Mouse (Mus musculus): Measurements from ENCODE around the gene Rpl28. TPM values are rescaled to one million over a fixed set of nuclear protein-coding genes. Genes with fewer than 3 reads are reported as not detected.

The Rpl28 gene
- 636 and 681 TPM in 2 replicates for polyA plus RNA-seq (2012; ENCODE audit: insufficient read depth, insufficient read length, missing spikeins)

DNA sequence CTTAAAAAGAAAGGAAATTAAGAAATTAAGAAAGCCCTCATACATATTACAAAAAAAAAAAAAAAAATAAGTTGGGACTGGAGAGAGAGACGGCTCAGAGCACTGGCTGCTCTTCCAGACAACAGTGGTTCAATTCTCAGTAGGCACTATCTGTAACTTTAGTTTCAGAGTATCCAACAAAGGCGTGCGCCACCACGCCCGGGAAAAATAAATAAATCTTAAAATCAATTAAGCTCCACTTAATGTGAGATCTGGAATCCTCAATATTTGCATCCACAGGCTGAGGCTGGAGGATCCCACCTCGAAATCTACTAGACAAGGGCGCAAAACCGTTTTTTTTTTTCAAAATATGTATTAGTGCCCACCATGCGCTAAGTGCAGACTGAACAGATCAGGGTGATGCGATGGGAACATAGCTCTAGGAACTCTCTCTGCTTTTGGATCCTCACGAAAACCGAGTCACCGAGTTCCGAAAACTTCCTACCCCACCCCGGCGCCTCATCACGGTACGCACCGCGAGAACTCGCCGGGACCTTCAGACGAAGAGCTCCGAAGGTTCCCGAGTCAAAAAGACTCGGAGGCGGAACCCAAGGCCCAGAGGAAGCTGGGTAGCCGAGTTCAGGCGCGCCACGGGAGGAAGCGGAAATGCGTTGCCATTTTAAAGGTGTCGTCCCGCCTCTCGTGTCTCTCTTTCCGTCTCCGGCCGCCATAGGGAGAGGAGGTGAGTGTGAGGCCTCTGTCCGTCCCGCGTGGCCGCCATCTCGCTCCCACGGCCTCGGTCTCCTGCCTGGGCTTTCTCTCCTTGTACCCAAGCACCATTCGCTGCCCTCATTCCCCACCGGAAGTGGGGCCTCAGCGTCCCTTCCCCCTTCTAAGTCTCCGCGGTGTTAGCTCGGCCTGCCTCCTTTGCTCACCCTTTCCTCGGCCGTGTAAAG is at the start of gene Rpl28:
TSS of gene Rpl28 (plus strand) at position 597 of the 935 bp plus-strand sequence.
- TF ChIP-seq CTCF (IDR thresholded peaks at IDR 0.05; ENCODE audit: low read depth, low read length) = no peak
- TF ChIP-seq POLR2A (IDR thresholded peaks at IDR 0.05; ENCODE audit: borderline replicate concordance, low read depth, low read length) = 0 out of 2 replicates have a peak, but pooled peaks have one; percentile 14
- Histone ChIP-seq H3K4me1 (ENCODE audit: control insufficient read depth, insufficient read depth, low read length) (peaks cover 7% of the 10 kb centered on the region), H3K27ac (ENCODE audit: insufficient read depth, low read depth, low read length) (peak within 1 kb of the TSS; percentile 88), H3K4me3 (ENCODE audit: insufficient read depth, low read length) (peak within 1 kb of the TSS; percentile 96)

- TF ChIP-seq POLR2A (IDR thresholded peaks at IDR 0.05; ENCODE audit: borderline replicate concordance, low read depth, low read length) = no peak
- no peak for TF ChIP-seq CTCF (IDR thresholded peaks at IDR 0.05; ENCODE audit: low read depth, low read length)
- Histone ChIP-seq H3K27ac (ENCODE audit: insufficient read depth, low read depth, low read length) (no peak overlapping the region), H3K4me3 (ENCODE audit: insufficient read depth, low read length) (no peak overlapping the region), H3K4me1 (ENCODE audit: control insufficient read depth, insufficient read depth, low read length) (peaks cover 22% of the 10 kb centered on the region)
Observed at GRCm38 (mm10) chr7:4743354-4743753, 49.3 kb upstream of the Rpl28 start.

DNA sequence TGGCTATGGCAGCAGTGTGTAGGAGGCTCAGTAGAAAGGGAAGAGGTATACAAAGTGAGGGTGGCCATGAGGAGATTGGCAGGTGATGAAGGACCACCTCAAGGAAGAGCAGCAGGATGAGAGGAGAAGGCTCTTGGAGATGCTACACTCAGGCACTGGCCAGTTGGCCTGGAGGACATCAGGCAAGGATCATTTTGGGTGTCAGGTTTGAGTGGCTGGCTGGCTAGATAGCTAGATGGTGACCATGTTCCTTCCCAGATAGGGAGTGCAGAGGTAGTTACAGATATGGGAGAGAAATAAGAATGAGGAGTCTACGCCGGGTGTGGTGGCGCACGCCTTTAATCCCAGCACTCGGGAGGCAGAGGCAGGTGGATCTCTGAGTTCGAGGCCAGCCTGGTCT is 47.8 kb upstream of the Rpl28 start:
- H3K27ac ChIP-seq (ENCODE audit: insufficient read depth, low read depth, low read length) = no peak overlapping the region
- peaks cover 16% of the 10 kb centered on the region for H3K4me1 ChIP-seq (ENCODE audit: control insufficient read depth, insufficient read depth, low read length)
- H3K4me3 ChIP-seq (ENCODE audit: insufficient read depth, low read length) = no peak overlapping the region
- TF ChIP-seq CTCF (IDR thresholded peaks at IDR 0.05; ENCODE audit: low read depth, low read length) (no peak), POLR2A (IDR thresholded peaks at IDR 0.05; ENCODE audit: borderline replicate concordance, low read depth, low read length) (no peak)

GRCm38 (mm10) chr7:4746326-4746980 is 46.2 kb upstream of the Rpl28 start:
- Histone ChIP-seq H3K4me3 (ENCODE audit: insufficient read depth, low read length) (no peak overlapping the region), H3K4me1 (ENCODE audit: control insufficient read depth, insufficient read depth, low read length) (peaks cover 15% of the 10 kb centered on the region), H3K27ac (ENCODE audit: insufficient read depth, low read depth, low read length) (no peak overlapping the region)
- TF ChIP-seq POLR2A (IDR thresholded peaks at IDR 0.05; ENCODE audit: borderline replicate concordance, low read depth, low read length) = no peak
- TF ChIP-seq CTCF (IDR thresholded peaks at IDR 0.05; ENCODE audit: low read depth, low read length) = no peak

GRCm38 (mm10) chr7:4747156-4747899 is 45.3 kb upstream of the Rpl28 start:
- H3K4me3 ChIP-seq (ENCODE audit: insufficient read depth, low read length) = no peak overlapping the region
- TF ChIP-seq CTCF (IDR thresholded peaks at IDR 0.05; ENCODE audit: low read depth, low read length) (no peak), POLR2A (IDR thresholded peaks at IDR 0.05; ENCODE audit: borderline replicate concordance, low read depth, low read length) (no peak)
- peaks cover 7% of the 10 kb centered on the region; the same call in 1 of the 2 replicates for H3K4me1 ChIP-seq (ENCODE audit: control insufficient read depth, insufficient read depth, low read length)
- H3K27ac ChIP-seq (ENCODE audit: insufficient read depth, low read depth, low read length) = no peak overlapping the region

GRCm38 (mm10) chr7:4748321-4748720 is 44.4 kb upstream of the Rpl28 start:
- H3K4me3 ChIP-seq (ENCODE audit: insufficient read depth, low read length) = no peak overlapping the region
- H3K27ac ChIP-seq (ENCODE audit: insufficient read depth, low read depth, low read length) = no peak overlapping the region
- TF ChIP-seq CTCF (IDR thresholded peaks at IDR 0.05; ENCODE audit: low read depth, low read length) (no peak), POLR2A (IDR thresholded peaks at IDR 0.05; ENCODE audit: borderline replicate concordance, low read depth, low read length) (no peak)
- peaks cover 7% of the 10 kb centered on the region; the same call in 1 of the 2 replicates for H3K4me1 ChIP-seq (ENCODE audit: control insufficient read depth, insufficient read depth, low read length)

GRCm38 (mm10) chr7:4749169-4749568 is 43.5 kb upstream of the Rpl28 start:
- Histone ChIP-seq H3K4me1 (ENCODE audit: control insufficient read depth, insufficient read depth, low read length) (peaks cover 7% of the 10 kb centered on the region; the same call in 1 of the 2 replicates), H3K27ac (ENCODE audit: insufficient read depth, low read depth, low read length) (no peak overlapping the region), H3K4me3 (ENCODE audit: insufficient read depth, low read length) (no peak overlapping the region)
- TF ChIP-seq POLR2A (IDR thresholded peaks at IDR 0.05; ENCODE audit: borderline replicate concordance, low read depth, low read length) = no peak
- no peak for TF ChIP-seq CTCF (IDR thresholded peaks at IDR 0.05; ENCODE audit: low read depth, low read length)

GRCm38 (mm10) chr7:4751971-4752820 is 40.5 kb upstream of the Rpl28 start:
- Histone ChIP-seq H3K27ac (ENCODE audit: insufficient read depth, low read depth, low read length) (no peak overlapping the region), H3K4me1 (ENCODE audit: control insufficient read depth, insufficient read depth, low read length) (peaks cover 7% of the 10 kb centered on the region; the same call in 1 of the 2 replicates), H3K4me3 (ENCODE audit: insufficient read depth, low read length) (peak overlapping the region; percentile 36)
- no peak for TF ChIP-seq POLR2A (IDR thresholded peaks at IDR 0.05; ENCODE audit: borderline replicate concordance, low read depth, low read length)
- TF ChIP-seq CTCF (IDR thresholded peaks at IDR 0.05; ENCODE audit: low read depth, low read length) = no peak

Data from bone marrow macrophage, adult 2 months (primary cell).